Mouse (Mus musculus): ENCODE data around the gene Rps13.

DNA sequence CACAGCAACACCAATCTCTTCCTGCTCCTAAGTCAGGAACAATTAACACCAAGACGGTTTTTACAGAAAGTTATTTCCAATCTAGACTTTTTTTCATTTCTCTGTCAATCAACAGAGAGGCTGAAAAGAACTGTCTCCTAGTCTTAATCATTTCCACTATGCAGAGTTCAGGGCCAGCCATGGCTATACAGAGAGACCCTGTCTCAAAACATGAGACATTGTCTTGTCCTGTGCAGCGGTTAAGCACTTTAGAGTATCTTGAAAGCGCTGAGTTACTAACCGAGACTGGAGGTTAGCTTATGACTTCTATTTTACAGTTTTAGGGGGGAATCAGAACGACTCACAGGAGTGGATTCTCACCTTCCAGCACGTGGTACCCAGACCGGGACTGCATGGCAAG, 5.2 kb downstream of the Rps13 start:
- TF ChIP-seq CTCF (IDR thresholded peaks at IDR 0.05; ENCODE audit: low read depth) (no peak), EP300 (IDR thresholded peaks at IDR 0.05; ENCODE audit: low read depth) (no peak)
